Mouse (Mus musculus) liver, embryonic 13.5 days (tissue): ENCODE data around the gene Olfr1315-ps1. TPM values are rescaled to one million over a fixed set of nuclear protein-coding genes. Genes with fewer than 3 reads are reported as not detected.

ENCODE experiments used
- ATAC-seq: fragments of 200-750 bp; cut with Nextera tagmentation; 2 replicates; pipeline ENCODE4 v1.8.0; 2017; ENCODE audit warnings: low read depth, mild to moderate bottlenecking, moderate number of reproducible peaks, moderate library complexity
- DNase-seq: peaks from one replicate; pipeline ENCODE4 v3.0.0; 2022
- H3K27ac ChIP-seq: fragments of 300-500 bp; sonication (generic); 2 replicates; pipeline ENCODE4 v1.5.1; 2015; ENCODE audit warnings: moderate library complexity, mild to moderate bottlenecking, inconsistent platforms
- H3K27me3 ChIP-seq: fragments of 300-500 bp; sonication (generic); 2 replicates; pipeline ENCODE4 v1.6.1; 2015; ENCODE audit warnings: mild to moderate bottlenecking, inconsistent platforms
- H3K36me3 ChIP-seq: fragments of 300-500 bp; sonication (generic); 2 replicates; pipeline ENCODE4 v1.6.1; 2015; ENCODE audit warnings: mild to moderate bottlenecking, inconsistent platforms
- H3K4me1 ChIP-seq: fragments of 300-500 bp; sonication (generic); replicated peaks from 2 replicates; pipeline ENCODE4 v1.6.1; 2015; ENCODE audit warnings: inconsistent platforms
- H3K4me2 ChIP-seq: fragments of 300-500 bp; sonication (generic); 2 replicates; pipeline ENCODE4 v1.6.1; 2015; ENCODE audit warnings: inconsistent platforms, mild to moderate bottlenecking, moderate library complexity
- H3K4me3 ChIP-seq: fragments of 300-500 bp; sonication (generic); replicated peaks from 2 replicates; pipeline ENCODE4 v1.5.1; 2015; ENCODE audit warnings: mild to moderate bottlenecking, inconsistent platforms
- H3K9ac ChIP-seq: fragments of 300-500 bp; sonication (generic); 2 replicates; pipeline ENCODE4 v1.6.1; 2015; ENCODE audit warnings: mild to moderate bottlenecking, inconsistent platforms
- H3K9me3 ChIP-seq: fragments of 300-500 bp; sonication (generic); replicated peaks from 2 replicates; pipeline ENCODE4 v1.6.1; 2016; ENCODE audit warnings: inconsistent platforms
- WGBS: fragments of 180-500 bp; shearing (Covaris S2); methylation state at CpG from one replicate; pipeline ENCODE4 v1.1.7; 2015; ENCODE audit not compliant: insufficient replicate concordance; 5-methylcytosine and 5-hydroxymethylcytosine counted together
- polyA plus RNA-seq: library from polyadenylated mRNA; unstranded; fragments of >200 nt; fragmentation: Nextera tagmentation; extraction: Ambion mirVana; gene quantifications from 2 replicates; pipeline ENCODE4 v1.2.1, GENCODE M21; 2015

The Olfr1315-ps1 gene
- polyA plus RNA-seq, result not detected in 2 replicates

GRCm38 (mm10) chr2:112115340-112115739 is at the start of gene Olfr1315-ps1:
Olfr1315-ps1 (minus strand) TSS chr2:112115440.
- H3K9ac ChIP-seq, result no peak within 1 kb of the TSS
- H3K4me3 ChIP-seq, result no peak within 1 kb of the TSS
- DNase-seq, result no peak
- no peak within 1 kb of the TSS for H3K4me2 ChIP-seq
- H3K27ac ChIP-seq, result no peak within 1 kb of the TSS
- H3K27me3 ChIP-seq, result no peaks in the 10 kb centered on the region
- WGBS, result 42% methylated on average over 1 of the region's 1 CpGs
- ATAC-seq, result no peak
- H3K36me3 ChIP-seq, result no peaks in the 10 kb centered on the region
- no peaks in the 10 kb centered on the region for H3K9me3 ChIP-seq
- H3K4me1 ChIP-seq, result no peaks in the 10 kb centered on the region

- no peaks in the 10 kb centered on the region for H3K4me1 ChIP-seq
- no peak within 1 kb of the TSS for H3K9ac ChIP-seq
- no peak within 1 kb of the TSS for H3K4me3 ChIP-seq
- DNase-seq (no peak), ATAC-seq (no peak)
- H3K9me3 ChIP-seq, result no peaks in the 10 kb centered on the region
- H3K36me3 ChIP-seq, result no peaks in the 10 kb centered on the region
- H3K4me2 ChIP-seq, result no peak within 1 kb of the TSS
- H3K27me3 ChIP-seq, result no peaks in the 10 kb centered on the region
- no peak within 1 kb of the TSS for H3K27ac ChIP-seq
Measured at GRCm38 (mm10) chr2:112153898-112154297, 38.7 kb upstream of the Olfr1315-ps1 start, which contains the start of gene Olfr1318. Olfr1318 (plus strand) TSS chr2:112154198.

- WGBS, result 45% methylated on average over 2 of the region's 2 CpGs
- DNase-seq, result no peak
- H3K4me1 ChIP-seq, result no peaks in the 10 kb centered on the region
- H3K9ac ChIP-seq, result no peak within 1 kb of the TSS
- H3K27ac ChIP-seq, result no peak within 1 kb of the TSS
- H3K4me3 ChIP-seq, result no peak within 1 kb of the TSS
- H3K9me3 ChIP-seq, result no peaks in the 10 kb centered on the region
- H3K27me3 ChIP-seq, result no peaks in the 10 kb centered on the region
- no peak within 1 kb of the TSS for H3K4me2 ChIP-seq
- no peak for ATAC-seq
- no peaks in the 10 kb centered on the region for H3K36me3 ChIP-seq
Measured at GRCm38 (mm10) chr2:112140029-112140428, 24.8 kb upstream of the Olfr1315-ps1 start, which contains the start of gene Olfr1317. Olfr1317 (plus strand) TSS chr2:112140329.

GRCm38 (mm10) chr2:112134877-112135276 is 19.6 kb upstream of the Olfr1315-ps1 start, which contains the start of gene Olfr1316:
Olfr1316 (minus strand) TSS chr2:112134977.
- WGBS, result 61% methylated on average over 2 of the region's 2 CpGs
- no peaks in the 10 kb centered on the region for H3K4me1 ChIP-seq
- H3K9ac ChIP-seq, result no peak within 1 kb of the TSS
- no peaks in the 10 kb centered on the region for H3K27me3 ChIP-seq
- no peak for ATAC-seq
- no peak within 1 kb of the TSS for H3K4me3 ChIP-seq
- H3K27ac ChIP-seq, result no peak within 1 kb of the TSS
- no peak within 1 kb of the TSS for H3K4me2 ChIP-seq
- DNase-seq, result no peak
- H3K36me3 ChIP-seq, result no peaks in the 10 kb centered on the region
- H3K9me3 ChIP-seq, result no peaks in the 10 kb centered on the region

- H3K4me1 ChIP-seq, result no peaks in the 10 kb centered on the region
- no peak within 1 kb of the TSS for H3K27ac ChIP-seq
- no peaks in the 10 kb centered on the region for H3K36me3 ChIP-seq
- no peaks in the 10 kb centered on the region for H3K9me3 ChIP-seq
- no peak for ATAC-seq
- H3K4me2 ChIP-seq, result no peak within 1 kb of the TSS
- H3K9ac ChIP-seq, result no peak within 1 kb of the TSS
- DNase-seq, result no peak
- H3K27me3 ChIP-seq, result no peaks in the 10 kb centered on the region
- no peak within 1 kb of the TSS for H3K4me3 ChIP-seq
Measured at GRCm38 (mm10) chr2:112096681-112097080, 18.6 kb downstream of the Olfr1315-ps1 start, which contains the start of gene Olfr1314. Olfr1314 (minus strand) TSS chr2:112096781.

- H3K27me3 ChIP-seq, result no peaks in the 10 kb centered on the region
- no peaks in the 10 kb centered on the region for H3K9me3 ChIP-seq
- no peak within 1 kb of the TSS for H3K27ac ChIP-seq
- no peak within 1 kb of the TSS for H3K4me2 ChIP-seq
- H3K4me1 ChIP-seq, result no peaks in the 10 kb centered on the region
- H3K36me3 ChIP-seq, result no peaks in the 10 kb centered on the region
- DNase-seq (no peak), ATAC-seq (no peak)
- H3K4me3 ChIP-seq, result no peak within 1 kb of the TSS
- H3K9ac ChIP-seq, result no peak within 1 kb of the TSS
Measured at GRCm38 (mm10) chr2:112077743-112078142, 37.5 kb downstream of the Olfr1315-ps1 start, which contains the start of gene Olfr1313. Olfr1313 (minus strand) TSS chr2:112077843.

Other genes with a start within 250 kb of the Olfr1315-ps1 start
- gene Olfr1305, start 238.3 kb downstream of the Olfr1315-ps1 start, polyA plus RNA-seq, result not detected in 2 replicates
- gene Olfr1306, start 199.2 kb downstream of the Olfr1315-ps1 start, polyA plus RNA-seq, result not detected in 2 replicates
- gene Olfr1307, start 166.0 kb downstream of the Olfr1315-ps1 start, polyA plus RNA-seq, result not detected in 2 replicates
- gene Olfr1308, start 150.5 kb downstream of the Olfr1315-ps1 start, polyA plus RNA-seq, result not detected in 2 replicates
- not detected in 2 replicates for gene Olfr1309, start 125.2 kb downstream of the Olfr1315-ps1 start, polyA plus RNA-seq
- gene Olfr1310, start 102.7 kb downstream of the Olfr1315-ps1 start, polyA plus RNA-seq, result not detected in 2 replicates
- not detected in 2 replicates for gene Olfr1311, start 91.0 kb downstream of the Olfr1315-ps1 start, polyA plus RNA-seq
- not detected in 2 replicates for gene Olfr1312, start 65.2 kb downstream of the Olfr1315-ps1 start, polyA plus RNA-seq
- gene Olfr1313, start 37.6 kb downstream of the Olfr1315-ps1 start, polyA plus RNA-seq, result not detected in 2 replicates
- gene Olfr1314, start 18.7 kb downstream of the Olfr1315-ps1 start, polyA plus RNA-seq, result not detected in 2 replicates
- not detected in 2 replicates for gene Olfr1316, start 19.5 kb upstream of the Olfr1315-ps1 start, polyA plus RNA-seq
- not detected in 2 replicates for gene Olfr1317, start 24.9 kb upstream of the Olfr1315-ps1 start, polyA plus RNA-seq
- gene Olfr1318, start 38.8 kb upstream of the Olfr1315-ps1 start, polyA plus RNA-seq, result not detected in 2 replicates
- 2.7 and 2.8 TPM in 2 replicates for gene Lpcat4, start 124.0 kb upstream of the Olfr1315-ps1 start, polyA plus RNA-seq
- gene Nutm1, start 143.9 kb upstream of the Olfr1315-ps1 start, polyA plus RNA-seq, result not detected in 2 replicates
- gene Nop10, start 146.5 kb upstream of the Olfr1315-ps1 start, polyA plus RNA-seq, result 199 and 208 TPM in 2 replicates
- 3.6 and 3.9 TPM in 2 replicates for gene Slc12a6, start 150.4 kb upstream of the Olfr1315-ps1 start, polyA plus RNA-seq
- not detected in 2 replicates for gene Gm21985, start 150.9 kb upstream of the Olfr1315-ps1 start, polyA plus RNA-seq